In the genomic region with DNA sequence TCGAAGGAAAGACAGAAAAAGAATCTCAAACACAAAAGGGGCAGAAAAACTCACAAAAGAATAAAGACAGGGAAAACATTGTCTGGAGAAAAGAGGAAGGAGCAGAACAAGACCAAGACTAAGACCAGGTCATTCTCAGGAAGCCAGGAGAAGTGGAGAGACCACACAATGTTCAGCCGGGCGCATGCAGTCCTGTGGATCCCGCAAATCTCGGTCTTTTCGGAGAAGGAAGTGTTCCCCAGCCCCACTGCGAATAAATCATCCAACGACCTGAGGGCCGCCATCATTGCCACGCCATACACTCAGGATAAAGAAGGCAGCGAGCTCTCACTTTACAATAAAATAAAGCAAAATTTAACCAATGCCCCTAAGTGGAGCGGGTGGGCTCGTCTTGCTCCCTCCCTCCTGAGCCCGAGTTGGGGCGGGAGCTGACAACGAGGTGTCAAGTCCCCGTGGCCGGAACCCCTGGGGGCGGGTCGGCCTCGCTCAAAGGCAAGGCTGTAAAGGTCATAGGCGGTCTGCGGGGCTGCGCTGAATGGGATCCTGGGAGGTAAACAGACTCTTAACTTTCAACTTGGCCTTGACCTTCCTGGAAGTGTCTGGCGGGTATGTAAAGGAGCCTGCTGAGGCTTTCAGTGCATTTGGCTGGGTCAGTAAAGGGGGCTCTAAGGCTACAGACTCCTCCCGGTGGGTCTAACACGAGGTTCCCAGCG, we compare ENCODE assay signal across 28 mouse cellular contexts. TPM values are rescaled to one million over a fixed set of nuclear protein-coding genes. Genes with fewer than 3 reads are reported as not detected.
DNase-seq lines count a peak whose midpoint lies in the region; ATAC-seq and TF ChIP-seq lines count a peak whose summit lies in the region.
"Had no signal": no experiment of that assay in that cellular context is flagged by ENCODE, and none has a peak within 500 bp of the region (broad histone marks: within the 10 kb centered on the region; RNA-seq: fewer than 3 reads in every experiment).

No protein-coding gene starts in this region.

- no peaks in the 10 kb centered on the region for H3K9me3 ChIP-seq in hindbrain, embryonic 11.5 days (ENCODE audit: control insufficient read depth, low read length)
- no peaks in the 10 kb centered on the region for H3K9me3 ChIP-seq in hindbrain, embryonic 12.5 days (replicated peaks)
- H3K9me3 ChIP-seq in E14TG2a.4 (ENCODE audit: low read length) = 0 out of 2 replicates have a peak, but pooled peaks cover 6% of the 10 kb centered on the region
- H3K9me3 ChIP-seq in G1E (replicated peaks) = no peaks in the 10 kb centered on the region
- H3K9me3 ChIP-seq in limb, embryonic 10.5 days (replicated peaks) = no peaks in the 10 kb centered on the region
- H3K9me3 ChIP-seq: embryonic facial prominence, embryonic 13.5 days; hindbrain, embryonic 13.5 days; kidney, embryonic 15.5 days; limb, embryonic 15.5 days; neural tube, embryonic 13.5 days had no signal

- no peaks in the 10 kb centered on the region for H3K4me1 ChIP-seq in hindbrain, embryonic 11.5 days (replicated peaks; ENCODE audit: control insufficient read depth, insufficient read depth, low read length)
- no peaks in the 10 kb centered on the region for H3K4me1 ChIP-seq in hindbrain, embryonic 12.5 days
- peaks cover 64% of the 10 kb centered on the region for H3K4me1 ChIP-seq in E14TG2a.4 (replicated peaks; ENCODE audit: low read depth, low read length)
- peaks cover 36% of the 10 kb centered on the region for H3K4me1 ChIP-seq in G1E (ENCODE audit: insufficient read depth, low read depth, low read length)
- H3K4me1 ChIP-seq in limb, embryonic 10.5 days = peaks cover 24% of the 10 kb centered on the region

- H3K4me2 ChIP-seq in hindbrain, embryonic 11.5 days (replicated peaks; ENCODE audit: low read depth, low read length) = no peak overlapping the region
- H3K4me2 ChIP-seq in hindbrain, embryonic 12.5 days (replicated peaks) = no peak overlapping the region
- H3K4me2 ChIP-seq: embryonic facial prominence, embryonic 13.5 days; hindbrain, embryonic 13.5 days; kidney, embryonic 15.5 days; limb, embryonic 15.5 days; neural tube, embryonic 13.5 days had no signal

- peaks cover 98% of the 10 kb centered on the region for H3K27me3 ChIP-seq in hindbrain, embryonic 11.5 days (ENCODE audit: control insufficient read depth, insufficient read depth, low read length)
- peaks cover 98% of the 10 kb centered on the region for H3K27me3 ChIP-seq in hindbrain, embryonic 12.5 days
- peaks cover 98% of the 10 kb centered on the region for H3K27me3 ChIP-seq in E14TG2a.4 (ENCODE audit: insufficient read depth, low read length)
- H3K27me3 ChIP-seq in G1E (ENCODE audit: insufficient read depth, low read length) = peaks cover 58% of the 10 kb centered on the region
- H3K27me3 ChIP-seq in limb, embryonic 10.5 days (ENCODE audit: low read depth, poor library complexity, severe bottlenecking) = peaks cover 100% of the 10 kb centered on the region

- WGBS in hindbrain, embryonic 11.5 days = under 1% methylated on average over 28 of the region's 28 CpGs
- WGBS in hindbrain, embryonic 12.5 days = 1% methylated on average over 28 of the region's 28 CpGs
- WGBS in limb, embryonic 10.5 days = under 1% methylated on average over 28 of the region's 28 CpGs

- DNase-seq in hindbrain, embryonic 11.5 days (ENCODE audit: low spot score) = peak; percentile 65
- no peak for DNase-seq in G1E (ENCODE audit: low spot score)
- peak; percentile 74 for DNase-seq in limb, embryonic 10.5 days (ENCODE audit: low spot score)
- no peak for DNase-seq in ovary, postnatal 14 days (ENCODE audit: low spot score)
- no peak for DNase-seq in gastrocnemius, postnatal 10 days
- DNase-seq: adrenal gland, postnatal 25 days; cerebellum, adult 11 months; cerebellum, postnatal 25 days; gastrocnemius, postnatal 36 days; lung, postnatal 10 days; thymus, postnatal 36 days had no signal

- no peak overlapping the region for H3K4me3 ChIP-seq in hindbrain, embryonic 11.5 days (ENCODE audit: low read depth, low read length)
- no peak overlapping the region for H3K4me3 ChIP-seq in hindbrain, embryonic 12.5 days
- H3K4me3 ChIP-seq in E14TG2a.4 (replicated peaks; ENCODE audit: low read length) = peak overlapping the region; percentile 51
- H3K4me3 ChIP-seq in G1E (ENCODE audit: low read depth, low read length) = peak overlapping the region; percentile 46; the same call in 1 of the 2 replicates
- peak overlapping the region; percentile 21; the same call in 1 of the 2 replicates for H3K4me3 ChIP-seq in limb, embryonic 10.5 days
- H3K4me3 ChIP-seq: embryonic facial prominence, embryonic 13.5 days; hindbrain, embryonic 13.5 days; kidney, embryonic 15.5 days; limb, embryonic 15.5 days; neural tube, embryonic 13.5 days had no signal

- ATAC-seq in hindbrain, embryonic 11.5 days (ENCODE audit: low FRiP score) = no peak
- no peak for ATAC-seq in hindbrain, embryonic 12.5 days (ENCODE audit: low FRiP score)
- no peak for ATAC-seq in G1E (ENCODE audit: extremely low read depth, insufficient number of reproducible peaks, low FRiP score, poor library complexity, severe bottlenecking)
- ATAC-seq: forebrain, embryonic 14.5 days; midbrain, embryonic 16.5 days; Patski had no signal

- H3K9ac ChIP-seq in hindbrain, embryonic 11.5 days (ENCODE audit: low read depth, low read length) = no peak overlapping the region
- H3K9ac ChIP-seq in hindbrain, embryonic 12.5 days = no peak overlapping the region
- H3K9ac ChIP-seq: embryonic facial prominence, embryonic 13.5 days; hindbrain, embryonic 13.5 days; kidney, embryonic 15.5 days; limb, embryonic 15.5 days; neural tube, embryonic 13.5 days had no signal

- TF ChIP-seq CTCF in E14TG2a.4 (conservative IDR thresholded peaks at IDR 0.05; ENCODE audit: low read length) (no peak), G1E (IDR thresholded peaks at IDR 0.05; ENCODE audit: low read depth, low read length) (no peak)

- no peak overlapping the region for H3K27ac ChIP-seq in hindbrain, embryonic 11.5 days (ENCODE audit: low read depth, low read length)
- no peak overlapping the region for H3K27ac ChIP-seq in hindbrain, embryonic 12.5 days
- H3K27ac ChIP-seq in limb, embryonic 10.5 days = no peak overlapping the region
- H3K27ac ChIP-seq: embryonic facial prominence, embryonic 13.5 days; hindbrain, embryonic 13.5 days; kidney, embryonic 15.5 days; limb, embryonic 15.5 days; neural tube, embryonic 13.5 days had no signal

- no peaks in the 10 kb centered on the region for H3K36me3 ChIP-seq in hindbrain, embryonic 11.5 days (ENCODE audit: control insufficient read depth, insufficient read depth, low read length)
- H3K36me3 ChIP-seq in hindbrain, embryonic 12.5 days = no peaks in the 10 kb centered on the region
- H3K36me3 ChIP-seq in E14TG2a.4 (ENCODE audit: insufficient read depth, low read length) (no peaks in the 10 kb centered on the region), G1E (replicated peaks) (no peaks in the 10 kb centered on the region)
- no peaks in the 10 kb centered on the region for H3K36me3 ChIP-seq in limb, embryonic 10.5 days
- H3K36me3 ChIP-seq: embryonic facial prominence, embryonic 13.5 days; hindbrain, embryonic 13.5 days; kidney, embryonic 15.5 days; limb, embryonic 15.5 days; neural tube, embryonic 13.5 days had no signal

RNA-seq across cellular contexts. Expression of a gene that starts 4.2 kb away (rescaled TPM):
- not detected in 2 replicates for polyA plus RNA-seq in hindbrain, embryonic 11.5 days (2014; fragmentation: Nextera tagmentation; extraction: Ambion mirVana)
- not detected in 2 replicates for polyA plus RNA-seq in hindbrain, embryonic 12.5 days (2016; fragmentation: Nextera tagmentation; extraction: Ambion mirVana)
- total RNA-seq in G1E (2014; fragmentation: Nextera tagmentation) = 17.4 and 25.0 TPM in 2 replicates
- total RNA-seq in G1E (2017) = 38.8 and 46.4 TPM in 2 replicates
- polyA plus RNA-seq in G1E (2012) = 93.3 and 93.9 TPM in 2 replicates
- polyA plus RNA-seq in limb, embryonic 10.5 days (2016; fragmentation: Nextera tagmentation; extraction: Ambion mirVana) = not detected in 2 replicates
- total RNA-seq in gastrocnemius, postnatal 10 days (2021) = not detected
- total RNA-seq: adrenal gland, postnatal 25 days; gastrocnemius, postnatal 36 days; layer of hippocampus, postnatal 25 days; left cerebral cortex, postnatal 14 days; megakaryocyte, adult 5-6 weeks had no signal
- polyA plus RNA-seq: embryonic facial prominence, embryonic 13.5 days; forebrain, embryonic 14.5 days; heart, postnatal 0 days; hindbrain, embryonic 13.5 days; intestine, embryonic 14.5 days; limb, embryonic 15.5 days; liver, embryonic 16.5 days; midbrain, embryonic 16.5 days; neural tube, embryonic 13.5 days had no signal

RNA-seq across cellular contexts. Expression of a gene that starts 56.4 kb away (rescaled TPM):
- 0.07 and 0.12 TPM in 2 replicates for polyA plus RNA-seq in hindbrain, embryonic 11.5 days (2014; fragmentation: Nextera tagmentation; extraction: Ambion mirVana)
- 0.13 and 0.15 TPM in 2 replicates for polyA plus RNA-seq in hindbrain, embryonic 12.5 days (2016; fragmentation: Nextera tagmentation; extraction: Ambion mirVana)
- not detected in 2 replicates for total RNA-seq in G1E (2014; fragmentation: Nextera tagmentation)
- not detected in 2 replicates for total RNA-seq in G1E (2017)
- polyA plus RNA-seq in G1E (2012) = not detected in 2 replicates
- not detected in 2 replicates for polyA plus RNA-seq in limb, embryonic 10.5 days (2016; fragmentation: Nextera tagmentation; extraction: Ambion mirVana)
- total RNA-seq in gastrocnemius, postnatal 10 days (2021) = not detected
- total RNA-seq: adrenal gland, postnatal 25 days; CH12.LX; gastrocnemius, postnatal 36 days; megakaryocyte, adult 5-6 weeks had no signal
- polyA plus RNA-seq: heart, postnatal 0 days; kidney, embryonic 15.5 days; limb, embryonic 15.5 days; liver, embryonic 16.5 days; neural tube, embryonic 13.5 days had no signal

Comparison
In these comparisons a context has a peak if more than half of its experiments do, and no peak if none do; other contexts are left out.
1. DNase-seq: peak in hindbrain, embryonic 11.5 days (single experiment) and limb, embryonic 10.5 days (single experiment); none in G1E (single experiment), ovary, postnatal 14 days (single experiment) and gastrocnemius, postnatal 10 days (single experiment).
2. H3K4me3 ChIP-seq: peak in E14TG2a.4 (single experiment), G1E (single experiment) and limb, embryonic 10.5 days (single experiment); none in hindbrain, embryonic 11.5 days (single experiment) and hindbrain, embryonic 12.5 days (single experiment).
3. RNA of a gene that starts 4.2 kb away (polyA plus RNA-seq): 93.3 to 93.9 TPM in G1E; not detected in hindbrain, embryonic 11.5 days, not detected in hindbrain, embryonic 12.5 days and not detected in limb, embryonic 10.5 days; every median in the first group is over 10 times any median in the second.